In genomic region chr4:26402213-26402612, GRCm38 (mm10) we compare ENCODE assay signal across 15 mouse cellular contexts. TPM values are rescaled to one million over a fixed set of nuclear protein-coding genes. Genes with fewer than 3 reads are reported as not detected.
DNase-seq lines count a peak whose midpoint lies in the region; ATAC-seq lines count a peak whose summit lies in the region.
"Had no signal": no experiment of that assay in that cellular context is flagged by ENCODE, and none has a peak within 500 bp of the region (broad histone marks: within the 10 kb centered on the region; RNA-seq: fewer than 3 reads in every experiment).

No protein-coding gene starts in this region.

- H3K9me3 ChIP-seq in forebrain, embryonic 11.5 days (ENCODE audit: control insufficient read depth, low read length): no peaks in the 10 kb centered on the region
- no peaks in the 10 kb centered on the region for H3K9me3 ChIP-seq in forebrain, embryonic 12.5 days
- H3K9me3 ChIP-seq in neural tube, embryonic 11.5 days (ENCODE audit: control insufficient read depth, low read length): no peaks in the 10 kb centered on the region
- H3K9me3 ChIP-seq: midbrain, embryonic 15.5 days had no signal

- no peak overlapping the region for H3K27ac ChIP-seq in forebrain, embryonic 11.5 days (ENCODE audit: low read depth, low read length)
- H3K27ac ChIP-seq in forebrain, embryonic 12.5 days: no peak overlapping the region
- H3K27ac ChIP-seq in neural tube, embryonic 11.5 days (ENCODE audit: low read depth, low read length): no peak overlapping the region
- H3K27ac ChIP-seq: midbrain, embryonic 15.5 days; stomach, postnatal 0 days had no signal

- no peak overlapping the region for H3K4me2 ChIP-seq in forebrain, embryonic 11.5 days (ENCODE audit: low read depth, low read length, severe bottlenecking)
- no peak overlapping the region for H3K4me2 ChIP-seq in forebrain, embryonic 12.5 days
- no peak overlapping the region for H3K4me2 ChIP-seq in neural tube, embryonic 11.5 days (ENCODE audit: low read depth)
- H3K4me2 ChIP-seq: midbrain, embryonic 15.5 days had no signal

- H3K4me1 ChIP-seq in forebrain, embryonic 11.5 days (replicated peaks; ENCODE audit: control insufficient read depth, insufficient read depth, low read length): no peaks in the 10 kb centered on the region
- no peaks in the 10 kb centered on the region for H3K4me1 ChIP-seq in forebrain, embryonic 12.5 days
- H3K4me1 ChIP-seq in neural tube, embryonic 11.5 days (ENCODE audit: control insufficient read depth, insufficient read depth, low read length): no peaks in the 10 kb centered on the region
- H3K4me1 ChIP-seq: midbrain, embryonic 15.5 days had no signal

- no peaks in the 10 kb centered on the region for H3K36me3 ChIP-seq in forebrain, embryonic 11.5 days (ENCODE audit: control insufficient read depth, insufficient read depth, low read length)
- no peaks in the 10 kb centered on the region for H3K36me3 ChIP-seq in forebrain, embryonic 12.5 days (replicated peaks)
- H3K36me3 ChIP-seq in neural tube, embryonic 11.5 days (ENCODE audit: control insufficient read depth, insufficient read depth, low read length): no peaks in the 10 kb centered on the region
- H3K36me3 ChIP-seq: midbrain, embryonic 15.5 days had no signal

- no peaks in the 10 kb centered on the region for H3K27me3 ChIP-seq in forebrain, embryonic 11.5 days (ENCODE audit: control insufficient read depth, insufficient read depth, low read length)
- H3K27me3 ChIP-seq in forebrain, embryonic 12.5 days: no peaks in the 10 kb centered on the region
- no peaks in the 10 kb centered on the region for H3K27me3 ChIP-seq in neural tube, embryonic 11.5 days (ENCODE audit: control insufficient read depth, insufficient read depth, low read length)
- H3K27me3 ChIP-seq: midbrain, embryonic 15.5 days had no signal

- H3K9ac ChIP-seq in forebrain, embryonic 11.5 days (ENCODE audit: low read length): no peak overlapping the region
- H3K9ac ChIP-seq in forebrain, embryonic 12.5 days: no peak overlapping the region
- H3K9ac ChIP-seq in neural tube, embryonic 11.5 days (ENCODE audit: low read length): no peak overlapping the region
- H3K9ac ChIP-seq: midbrain, embryonic 15.5 days had no signal

- H3K4me3 ChIP-seq in forebrain, embryonic 11.5 days (ENCODE audit: low read depth, low read length): no peak overlapping the region
- H3K4me3 ChIP-seq in forebrain, embryonic 12.5 days (replicated peaks): no peak overlapping the region
- no peak overlapping the region for H3K4me3 ChIP-seq in neural tube, embryonic 11.5 days (ENCODE audit: low read depth, low read length)
- H3K4me3 ChIP-seq: midbrain, embryonic 15.5 days had no signal

- no peak for DNase-seq in forebrain, embryonic 11.5 days (ENCODE audit: low spot score)
- DNase-seq in cerebellum, adult 18-20 months: peak; percentile 89 to 96
- DNase-seq in embryo, embryonic 11 days: peak; percentile 13
- DNase-seq in neural tube, embryonic 11.5 days (ENCODE audit: low spot score): peak; percentile 25
- DNase-seq in thymus, postnatal 25 days: no peak
- no peak for DNase-seq in ovary, postnatal 36 days (ENCODE audit: low spot score)
- DNase-seq in layer of hippocampus, postnatal 25 days (ENCODE audit: extremely low spot score in 1 of 2, low spot score in 1 of 2): no peak
- DNase-seq: adrenal gland, adult 8-10 months; heart, postnatal 10 days; kidney, adult 11 months; kidney, postnatal 4 days; liver had no signal

- ATAC-seq in forebrain, embryonic 11.5 days (replicated peaks; ENCODE audit: low FRiP score): peak; percentile 53; the same call in 1 of the 2 replicates
- ATAC-seq in forebrain, embryonic 12.5 days (ENCODE audit: low FRiP score): no peak
- ATAC-seq in neural tube, embryonic 11.5 days (ENCODE audit: insufficient read depth, low FRiP score, low TSS enrichment): peak; percentile 67
- ATAC-seq: midbrain, embryonic 15.5 days had no signal

RNA-seq across cellular contexts. Expression of gene Manea, which starts 55.5 kb away (rescaled TPM):
- polyA plus RNA-seq in forebrain, embryonic 11.5 days (2014; fragmentation: Nextera tagmentation; extraction: Ambion mirVana): 21.4 and 23.6 TPM in 2 replicates
- 20.4 and 20.5 TPM in 2 replicates for polyA plus RNA-seq in forebrain, embryonic 12.5 days (2016; fragmentation: Nextera tagmentation; extraction: Ambion mirVana)
- 25.4 and 26.6 TPM in 2 replicates for polyA plus RNA-seq in neural tube, embryonic 11.5 days (2014; fragmentation: Nextera tagmentation; extraction: Ambion mirVana)
- total RNA-seq in layer of hippocampus, postnatal 25 days (2021): 10 to 100 TPM; 28.1 to 28.4 TPM

Comparison
In these comparisons a context has a peak if more than half of its experiments do, and no peak if none do; other contexts are left out.
1. DNase-seq: peak in cerebellum, adult 18-20 months (2 of 2), embryo, embryonic 11 days (single experiment) and neural tube, embryonic 11.5 days (single experiment); none in forebrain, embryonic 11.5 days (single experiment), thymus, postnatal 25 days (single experiment), ovary, postnatal 36 days (single experiment) and layer of hippocampus, postnatal 25 days (0 of 2).